Comparison of ENCODE assay signal across 9 mouse cellular contexts in the genomic region with DNA sequence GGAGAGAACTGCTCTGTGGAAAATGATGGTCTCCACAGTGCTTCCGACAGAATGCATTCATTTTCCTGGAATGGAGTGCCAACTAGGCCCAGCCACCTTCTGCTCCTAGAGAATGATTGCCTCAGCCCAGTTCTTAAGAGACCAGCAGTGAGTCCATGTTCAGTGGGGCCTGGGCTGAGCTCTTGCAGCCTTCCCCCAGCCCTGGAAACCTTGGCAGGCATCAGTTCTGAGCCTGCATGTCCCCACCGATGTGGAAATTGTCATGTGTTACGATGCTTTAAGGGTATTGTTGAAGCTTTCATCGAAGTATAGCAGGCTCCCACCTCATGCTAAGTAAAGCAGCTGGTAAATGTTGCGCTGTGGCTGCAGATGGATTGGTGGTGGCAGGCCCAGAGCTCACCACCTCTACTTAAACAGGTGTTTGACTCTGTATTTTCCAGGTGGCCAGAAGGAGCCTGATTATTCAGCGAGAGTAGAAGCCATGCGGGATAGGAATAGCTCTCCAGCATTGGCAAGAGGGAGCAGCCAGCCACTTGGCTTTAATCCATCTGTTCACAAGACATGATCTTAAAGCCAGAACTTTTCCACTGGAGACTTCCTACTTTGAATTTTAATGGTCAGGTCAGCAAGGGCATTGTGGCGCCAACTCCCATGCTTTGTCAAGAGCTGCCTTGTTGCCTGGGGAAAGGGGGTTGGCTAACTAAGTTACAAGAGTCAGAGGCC.
DNase-seq lines count a peak whose midpoint lies in the region; ATAC-seq lines count a peak whose summit lies in the region.
"Had no signal": no experiment of that assay in that cellular context is flagged by ENCODE, and none has a peak within 500 bp of the region (broad histone marks: within the 10 kb centered on the region; RNA-seq: fewer than 3 reads in every experiment).

No protein-coding gene starts in this region.

- H3K9ac ChIP-seq in kidney, embryonic 16.5 days (replicated peaks; ENCODE audit: low read length), result no peak overlapping the region

- H3K36me3 ChIP-seq in kidney, embryonic 16.5 days (ENCODE audit: insufficient read depth, low read length), result no peaks in the 10 kb centered on the region

- intact Hi-C loops in left cerebral cortex, postnatal 36 days (cut with DNase I), result no loop called here

- H3K4me2 ChIP-seq in kidney, embryonic 16.5 days (replicated peaks; ENCODE audit: low read depth, low read length), result no peak overlapping the region

- ATAC-seq in kidney, embryonic 16.5 days (ENCODE audit: low FRiP score, low TSS enrichment), result no peak

- H3K27me3 ChIP-seq in kidney, embryonic 16.5 days (ENCODE audit: insufficient read depth, low read length), result no peaks in the 10 kb centered on the region

- H3K4me3 ChIP-seq in kidney, embryonic 16.5 days (ENCODE audit: low read length), result no peak overlapping the region
- H3K4me3 ChIP-seq: myocyte had no signal

- H3K4me1 ChIP-seq in kidney, embryonic 16.5 days (ENCODE audit: insufficient read depth, low read length), result peaks cover 3% of the 10 kb centered on the region; the same call in 1 of the 2 replicates

- 81% methylated on average over 8 of the region's 8 CpGs for WGBS in kidney, embryonic 16.5 days

- DNase-seq in kidney, adult 11 months, result peak; percentile 40
- peak; percentile 6 for DNase-seq in brain, embryonic 18.5 days (ENCODE audit: low read depth, low spot score)
- peak; percentile 35 for DNase-seq in cerebellum, adult 9-11 months
- peak; percentile 34 for DNase-seq in kidney, adult 9 months
- DNase-seq in urinary bladder, postnatal 25 days (ENCODE audit: low spot score), result no peak
- no peak for DNase-seq in frontal cortex, postnatal 10 days (ENCODE audit: low spot score in 2 of 2)
- no peak for DNase-seq in left cerebral cortex, postnatal 36 days (ENCODE audit: low spot score in 2 of 2)

- H3K9me3 ChIP-seq in kidney, embryonic 16.5 days (ENCODE audit: low read length), result no peaks in the 10 kb centered on the region

- no peak overlapping the region for H3K27ac ChIP-seq in kidney, embryonic 16.5 days (ENCODE audit: low read length)

Comparison
In these comparisons a context has a peak if more than half of its experiments do, and no peak if none do; other contexts are left out.
1. DNase-seq: peak in kidney, adult 11 months (single experiment), brain, embryonic 18.5 days (single experiment), cerebellum, adult 9-11 months (single experiment) and kidney, adult 9 months (single experiment); none in urinary bladder, postnatal 25 days (single experiment), frontal cortex, postnatal 10 days (0 of 2) and left cerebral cortex, postnatal 36 days (0 of 2).